Mouse (Mus musculus) adrenal gland, postnatal 4 days (tissue): Measurements from ENCODE around the gene Cldn2. TPM values are rescaled to one million over a fixed set of nuclear protein-coding genes. Genes with fewer than 3 reads are reported as not detected.
A peak's percentile ranks its signal among the peaks of the same experiment; 100 is the strongest.
"Not testable (repeated sequence)": the region's sequence is repeated elsewhere in the genome, so short reads cannot be mapped to it uniquely, and the experiment has no call there.

ENCODE experiments used
- DNase-seq, 2 experiments: peaks; one replicate each; pipeline ENCODE4 v3.0.0; 2021 to 2022; ENCODE audit warnings: low spot score in 2 of 2, mixed read lengths in 2 of 2
- long read RNA-seq, 2 experiments: library from polyadenylated mRNA; stranded (forward); transcript quantifications; one replicate each; pipeline ENCODE4 v2.0.0; 2021
- total RNA-seq, 2 experiments: library from RNA; stranded (reverse); gene quantifications; 2 replicates each; pipeline ENCODE4 v1.2.3; 2021

Gene Cldn2
- total RNA-seq = 10 to 100 TPM in 1 of 2 experiments, 1 to 10 TPM in 1; 2.6 to 16.2 TPM
- long read RNA-seq, experiment 1, partial matches to known transcripts = 0 of 2 reads
- long read RNA-seq, experiment 1, other reads (novel, unspliced or antisense) = 2 of 2 reads
- long read RNA-seq, experiment 2, partial matches to known transcripts = 19 of 20 reads
- long read RNA-seq, experiment 2, other reads (novel, unspliced or antisense) = 1 of 20 reads

DNA sequence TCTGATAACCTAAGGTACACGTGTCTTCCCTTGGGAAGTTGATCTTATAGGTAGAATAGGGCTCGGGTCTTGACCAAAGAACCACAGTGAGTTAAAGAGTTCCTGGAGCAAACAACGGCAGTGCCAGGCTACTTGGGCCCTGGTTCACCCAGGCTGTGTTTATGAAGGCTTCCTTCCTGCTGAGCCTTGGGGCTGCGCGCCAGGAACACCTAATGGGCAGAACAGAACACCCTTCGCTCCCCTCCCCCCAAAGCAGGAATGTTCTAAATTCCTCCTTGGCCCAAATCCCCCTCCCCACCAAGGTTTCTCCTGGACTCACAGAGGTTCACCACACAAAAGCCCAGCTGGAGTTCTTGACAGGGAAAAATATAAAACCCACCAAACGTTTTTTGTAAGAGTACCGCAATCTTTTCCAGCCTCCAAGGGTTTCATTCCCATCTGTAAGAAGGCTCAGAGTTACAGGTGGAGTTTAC lies at the start of gene Cldn2:
Gene Cldn2, plus strand, starts transcription at position 423 of the 473 bp plus-strand sequence.
- no peak for DNase-seq

DNA sequence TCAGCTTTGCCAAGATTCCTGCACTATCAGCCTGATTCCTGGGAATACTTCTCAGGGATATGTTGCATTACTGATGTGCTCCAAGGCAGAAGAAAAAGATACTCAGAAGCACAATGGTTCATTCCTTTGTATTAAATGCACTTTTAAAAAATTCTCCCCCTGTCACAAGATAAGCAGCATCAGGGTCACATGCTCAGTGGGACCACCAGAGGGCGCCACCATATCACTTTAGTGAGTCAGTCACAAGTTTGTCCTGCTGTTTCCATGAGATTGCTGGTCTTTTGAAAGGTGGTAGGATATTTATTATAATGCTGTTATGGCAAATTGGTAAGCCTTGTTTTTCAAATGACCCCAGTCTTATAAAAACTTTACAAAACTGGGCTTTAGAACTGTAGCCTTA lies 48.8 kb upstream of the Cldn2 start:
- DNase-seq = peak; percentile 3 to 7

DNA sequence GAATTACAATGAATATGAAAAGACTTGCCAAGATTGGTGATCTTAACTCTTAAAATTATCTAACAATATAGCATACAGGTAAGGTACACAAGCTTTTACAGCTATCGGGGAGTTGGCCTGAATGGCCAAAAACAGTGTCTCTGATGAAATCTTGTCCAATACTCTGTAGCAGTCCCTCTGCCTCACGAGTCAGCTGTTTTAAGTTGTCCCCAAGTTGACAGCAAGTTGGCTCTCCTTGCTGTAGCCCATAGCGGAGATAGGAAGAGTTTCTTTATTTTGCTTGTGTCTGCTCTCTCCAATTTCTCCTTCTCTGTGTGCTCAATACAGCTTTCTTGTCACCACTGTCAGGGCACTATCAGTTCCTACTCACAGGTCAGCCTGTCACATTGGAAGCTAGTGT lies 42.0 kb upstream of the Cldn2 start:
- not testable (repeated sequence) for DNase-seq

- no peak for DNase-seq
Observed at GRCm38 (mm10) chrX:139762546-139762945, 38.1 kb upstream of the Cldn2 start.

DNA sequence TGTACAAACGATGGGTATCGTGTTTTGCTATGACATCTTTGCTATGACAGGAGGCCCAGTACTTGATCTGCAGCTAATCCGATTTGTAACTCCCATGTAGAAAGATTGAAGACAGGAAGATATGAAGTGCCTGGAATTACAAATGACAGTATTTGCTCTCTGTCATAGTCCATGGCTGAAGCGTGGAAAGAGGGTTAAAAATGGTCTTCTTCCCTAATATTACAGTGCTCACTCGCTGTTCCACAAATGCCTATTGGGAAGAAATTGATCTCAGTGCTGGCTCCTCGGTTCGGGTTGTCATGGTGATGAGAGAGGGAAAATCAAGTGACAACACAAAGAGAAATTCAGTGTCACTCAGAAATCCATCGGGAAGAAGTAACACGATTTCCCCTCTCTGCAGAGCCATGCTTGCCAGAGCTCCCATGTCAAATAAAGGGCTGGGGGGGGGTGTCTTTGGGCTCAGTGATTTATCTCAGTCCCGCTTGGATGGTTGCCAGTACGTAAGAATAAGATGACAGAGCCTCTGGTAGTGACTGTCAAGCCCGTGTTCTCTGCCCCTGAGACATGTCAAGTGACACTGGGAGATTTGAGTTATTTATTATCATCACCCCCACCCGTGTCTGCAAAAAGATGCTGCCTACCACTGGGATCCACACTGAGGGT lies 30.5 kb upstream of the Cldn2 start:
- no peak for DNase-seq

DNA sequence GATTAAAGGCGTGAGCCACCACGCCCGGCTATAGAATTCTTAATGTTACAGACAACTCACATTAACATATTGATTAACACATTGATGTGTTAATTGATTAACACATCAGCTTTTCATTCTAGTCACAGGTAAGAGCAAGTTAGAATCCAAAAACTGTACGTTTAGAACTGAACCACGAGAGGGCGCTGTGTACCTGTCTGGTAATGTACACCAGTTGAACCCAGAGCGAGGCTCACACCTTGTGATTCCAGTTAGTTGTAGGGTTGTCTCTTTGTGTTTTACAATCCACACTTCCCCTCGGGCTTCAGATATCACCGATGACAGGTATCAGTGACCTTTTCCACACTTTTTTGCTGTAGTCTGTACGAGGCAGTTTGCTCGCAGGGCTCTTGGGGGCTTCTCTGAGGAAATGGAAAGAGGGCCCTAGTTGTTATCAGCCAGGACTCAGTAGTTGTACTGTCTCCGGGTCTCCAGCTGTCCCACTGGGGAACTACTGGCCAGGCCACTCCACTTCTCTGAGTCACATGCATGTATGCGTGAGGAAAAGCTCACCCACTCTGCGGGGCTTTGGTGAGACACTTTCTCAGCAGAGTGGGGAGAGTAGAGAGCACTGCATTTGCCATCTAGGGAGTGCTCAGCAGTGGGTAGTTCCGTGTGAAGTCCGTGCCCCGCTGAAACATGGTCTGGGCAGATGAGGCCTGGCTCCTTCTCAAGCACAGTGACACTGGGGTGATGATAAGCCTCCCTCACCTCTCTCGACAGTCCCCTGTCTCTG lies 26.1 kb upstream of the Cldn2 start:
- peak in 1 of 2 experiments; percentile 8 for DNase-seq

GRCm38 (mm10) chrX:139775084-139775612 lies 25.5 kb upstream of the Cldn2 start:
- peak in 1 of 2 experiments; percentile 5 for DNase-seq

DNA sequence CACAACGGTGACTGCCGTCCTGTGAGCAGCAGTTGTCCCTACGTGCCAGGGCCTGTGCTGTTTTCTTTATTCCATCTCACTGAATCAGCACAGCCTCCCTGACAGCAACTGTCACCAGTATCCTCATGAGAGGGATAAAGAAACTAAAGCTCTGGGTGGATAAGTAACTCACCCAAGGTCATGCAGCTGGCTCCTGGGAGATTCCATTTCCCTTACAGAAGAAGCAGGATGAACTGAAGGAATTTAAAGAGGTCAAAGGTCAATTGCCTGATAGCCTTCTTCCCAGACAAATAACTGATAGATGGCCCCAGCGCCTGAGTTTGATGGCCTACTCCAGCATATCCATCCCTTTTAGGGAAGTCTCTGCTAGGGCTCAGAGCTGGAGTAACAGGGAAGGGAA lies 23.3 kb upstream of the Cldn2 start:
- DNase-seq = no peak

GRCm38 (mm10) chrX:139778886-139779285 lies 21.7 kb upstream of the Cldn2 start:
- no peak for DNase-seq

- no peak for DNase-seq
Observed at GRCm38 (mm10) chrX:139779401-139779800, 21.2 kb upstream of the Cldn2 start.

- no peak for DNase-seq
Observed at GRCm38 (mm10) chrX:139780988-139781387, 19.6 kb upstream of the Cldn2 start.

- DNase-seq = no peak
Observed at GRCm38 (mm10) chrX:139781563-139781962, 19.1 kb upstream of the Cldn2 start.

- no peak for DNase-seq
Observed at GRCm38 (mm10) chrX:139782278-139783044, 18.2 kb upstream of the Cldn2 start, which contains the start of gene Ripply1. Gene Ripply1 (minus strand): TSS chrX:139782353.

GRCm38 (mm10) chrX:139783045-139783422 lies 17.6 kb upstream of the Cldn2 start:
- no peak for DNase-seq

- DNase-seq = no peak
Observed at GRCm38 (mm10) chrX:139785764-139786163, 14.9 kb upstream of the Cldn2 start.

GRCm38 (mm10) chrX:139794072-139794845 lies 6.4 kb upstream of the Cldn2 start:
- DNase-seq = no peak

GRCm38 (mm10) chrX:139796037-139796436 lies 4.6 kb upstream of the Cldn2 start:
- no peak for DNase-seq

- DNase-seq = no peak
Observed at GRCm38 (mm10) chrX:139797875-139798274, 2.8 kb upstream of the Cldn2 start.

DNA sequence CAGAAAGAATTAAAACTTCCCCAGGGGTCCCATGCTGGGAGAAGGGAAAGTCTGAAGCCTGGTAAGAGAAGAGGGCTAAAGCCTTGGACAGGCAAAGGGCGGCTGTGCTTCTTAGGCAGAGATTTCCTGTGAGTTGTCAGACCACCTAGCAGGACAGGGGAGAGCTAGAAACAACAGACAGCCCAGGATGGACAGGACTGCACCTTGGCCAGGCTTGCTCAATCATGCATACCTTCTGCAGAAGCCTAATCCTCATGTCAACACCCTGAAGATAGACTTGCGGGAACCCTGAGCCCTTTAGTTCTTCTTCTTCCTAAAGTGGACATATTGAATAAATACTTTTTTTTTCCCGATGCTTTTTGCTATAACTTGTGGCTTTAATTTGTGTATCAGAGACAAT lies 675 bp upstream of the Cldn2 start:
- no peak for DNase-seq

GRCm38 (mm10) chrX:139803028-139803427 lies 2.4 kb downstream of the Cldn2 start:
- DNase-seq = no peak
